8 mouse cellular contexts compared by ENCODE assay signal in genomic region chr9:78480706-78481358, GRCm38 (mm10). TPM values are rescaled to one million over a fixed set of nuclear protein-coding genes. Genes with fewer than 3 reads are reported as not detected.
DNase-seq lines count a peak whose midpoint lies in the region; ATAC-seq lines count a peak whose summit lies in the region.

No protein-coding gene starts in this region.

- ATAC-seq in common myeloid progenitor, adult 5-6 weeks (replicated peaks; ENCODE audit: low read depth, poor library complexity, severe bottlenecking): peak; percentile 23
- ATAC-seq in inflammation-experienced regulatory T-cells, adult 6 months: peak; percentile 63

- peak; percentile 80 for DNase-seq in ZHBTc4 (ENCODE audit: low read depth, low spot score)
- peak; percentile 68 for DNase-seq in gastrocnemius, postnatal 10 days
- DNase-seq in left cerebral cortex, postnatal 25 days (ENCODE audit: low spot score in 2 of 2): peak; percentile 76 to 77
- peak; percentile 74 for DNase-seq in mesoderm, embryonic 11.5 days (ENCODE audit: low read depth, low spot score)
- DNase-seq in right cerebral cortex, postnatal 25 days: peak; percentile 78
- peak; percentile 69 to 77 for DNase-seq in urinary bladder, postnatal 36 days (ENCODE audit: low spot score in 2 of 2)

- intact Hi-C loops in left cerebral cortex, postnatal 25 days (cut with DNase I): loop anchor here (2.0 to 5.0 kb wide), 3 partner anchors 32 to 66 kb away; partner anchors contain the start of genes Gm17324 and Mto1

RNA-seq across cellular contexts. Expression of gene Eef1a1, which starts 8.1 kb away (rescaled TPM):
- total RNA-seq in common myeloid progenitor, adult 5-6 weeks (2017): 14,048 and 16,425 TPM in 2 replicates
- total RNA-seq in gastrocnemius, postnatal 10 days (2021): 1,000 to 10,000 TPM; 2,370 to 3,141 TPM
- over 10,000 TPM in 2 of 3 experiments, 1,000 to 10,000 TPM in 1; 7,660 to 11,983 (median 10,337) TPM for polyA plus RNA-seq in inflammation-experienced regulatory T-cells, adult 6 months (2017; shearing (Covaris generic))
- 1,000 to 10,000 TPM; 2,219 to 2,332 TPM for total RNA-seq in left cerebral cortex, postnatal 25 days (2021)

RNA-seq across cellular contexts. Expression of gene Gm17324, which starts 32.2 kb away (rescaled TPM):
- 0.41 TPM in 1 of 2 replicates, not detected in the other for total RNA-seq in common myeloid progenitor, adult 5-6 weeks (2017)
- total RNA-seq in gastrocnemius, postnatal 10 days (2021): not detected
- under 1 TPM in 1 of 3 experiments, not detected in 2; 0.40 TPM for polyA plus RNA-seq in inflammation-experienced regulatory T-cells, adult 6 months (2017; shearing (Covaris generic))
- total RNA-seq in left cerebral cortex, postnatal 25 days (2021): under 1 TPM; 0.66 to 0.73 TPM

RNA-seq across cellular contexts. Expression of gene Mto1, which starts 32.8 kb away (rescaled TPM):
- total RNA-seq in common myeloid progenitor, adult 5-6 weeks (2017): 28.3 and 49.4 TPM in 2 replicates
- total RNA-seq in gastrocnemius, postnatal 10 days (2021): 10 to 100 TPM; 15.3 to 16.4 TPM
- 10 to 100 TPM; 12.8 to 19.9 (median 16.0) TPM for polyA plus RNA-seq in inflammation-experienced regulatory T-cells, adult 6 months (2017; shearing (Covaris generic))
- 10 to 100 TPM; 26.0 to 29.5 TPM for total RNA-seq in left cerebral cortex, postnatal 25 days (2021)

RNA-seq across cellular contexts. Expression of gene Cgas, which starts 37.8 kb away (rescaled TPM):
- total RNA-seq in common myeloid progenitor, adult 5-6 weeks (2017): 19.8 and 22.1 TPM in 2 replicates
- 1 to 10 TPM in 1 of 2 experiments, under 1 TPM in 1; 0.96 to 1.2 TPM for total RNA-seq in gastrocnemius, postnatal 10 days (2021)
- 1 to 10 TPM; 2.4 to 4.1 (median 2.5) TPM for polyA plus RNA-seq in inflammation-experienced regulatory T-cells, adult 6 months (2017; shearing (Covaris generic))
- total RNA-seq in left cerebral cortex, postnatal 25 days (2021): under 1 TPM; 0.48 to 0.53 TPM

Comparison
In these comparisons a context has a peak if more than half of its experiments do, and no peak if none do; other contexts are left out.
1. Peak in every context shown above with its lines: DNase-seq and ATAC-seq.